Mouse (Mus musculus): ENCODE measurements at regions not wholly inside any gene's neighbourhood (a gene's known extent, or its start where the extent isn't known, plus 50 kb on each side); places are given as distances from the start of the nearest gene placed in this dataset.

DNA sequence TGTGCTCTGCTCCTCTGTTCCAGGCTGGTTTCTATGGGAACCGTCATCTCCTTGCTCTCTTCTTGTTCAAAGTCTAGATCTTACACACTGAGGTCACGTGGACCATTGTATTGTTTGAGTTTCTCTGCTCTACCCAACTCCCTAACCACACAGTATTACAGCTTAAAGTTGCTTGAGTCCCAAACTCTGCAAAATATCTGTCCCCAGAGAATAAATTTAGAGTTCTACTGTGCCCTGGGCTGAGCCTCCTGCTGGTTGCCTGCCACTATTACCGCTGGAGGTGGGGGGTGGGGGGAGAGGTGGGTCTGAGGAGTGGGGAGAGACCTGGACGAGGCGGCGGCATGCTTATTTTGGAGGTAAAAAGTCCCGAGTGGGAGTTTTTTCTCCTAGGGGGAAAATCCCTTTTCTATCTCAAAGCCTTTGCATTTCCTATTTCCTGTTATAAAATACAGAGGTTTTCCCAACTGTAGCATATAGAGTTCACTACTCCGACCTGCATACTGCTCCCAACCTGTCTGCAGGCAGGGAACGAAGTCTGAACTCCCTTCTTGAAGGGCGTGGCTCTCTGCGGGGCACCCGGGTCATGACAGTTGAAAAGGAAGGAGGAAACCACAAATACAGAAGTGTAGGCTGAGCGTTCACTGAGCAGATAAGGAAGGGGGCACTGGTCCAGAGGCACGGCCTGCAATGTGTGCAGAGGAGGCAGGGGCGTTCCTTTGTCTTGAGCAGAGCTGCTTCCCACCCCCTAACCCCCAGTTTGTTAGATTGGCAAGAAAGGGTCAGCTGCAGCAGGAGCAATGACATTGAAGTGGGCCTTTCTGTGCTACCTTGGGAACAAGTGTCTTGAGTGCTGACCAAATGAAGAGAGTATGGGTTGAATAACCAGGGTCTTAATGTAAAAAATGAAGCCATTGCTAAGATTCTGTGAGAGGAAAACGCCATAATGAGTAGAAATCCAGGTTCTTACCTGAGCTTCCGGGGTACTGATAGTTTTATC is 188.7 kb downstream of the Akap7 start:
- in situ Hi-C loops (cut with MboI, MseI) = loop anchor here (5.0 kb wide), 1 partner anchor 58 kb away; no protein-coding TSS in a partner anchor

DNA sequence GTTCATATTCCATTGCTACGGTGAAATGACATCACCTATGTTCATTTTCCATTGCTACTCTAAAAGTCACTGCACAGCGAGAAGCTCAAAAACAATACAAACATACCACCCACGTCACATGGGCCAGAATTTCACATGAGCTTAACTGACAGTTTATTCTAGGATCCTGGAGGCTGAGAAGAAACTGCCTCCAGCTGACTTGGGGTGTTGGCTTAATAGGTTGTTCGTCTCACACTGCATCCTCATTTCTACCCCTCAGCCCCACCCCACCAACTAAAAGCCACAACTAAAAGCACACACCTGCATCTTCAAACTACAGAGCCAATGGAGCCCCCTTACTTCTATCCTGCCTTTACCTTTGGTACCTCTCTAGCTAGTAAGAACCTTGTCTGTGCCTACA is 187.0 kb upstream of the Arg1 start:
- in situ Hi-C loops (cut with MboI, MseI) = no loop called here

DNA sequence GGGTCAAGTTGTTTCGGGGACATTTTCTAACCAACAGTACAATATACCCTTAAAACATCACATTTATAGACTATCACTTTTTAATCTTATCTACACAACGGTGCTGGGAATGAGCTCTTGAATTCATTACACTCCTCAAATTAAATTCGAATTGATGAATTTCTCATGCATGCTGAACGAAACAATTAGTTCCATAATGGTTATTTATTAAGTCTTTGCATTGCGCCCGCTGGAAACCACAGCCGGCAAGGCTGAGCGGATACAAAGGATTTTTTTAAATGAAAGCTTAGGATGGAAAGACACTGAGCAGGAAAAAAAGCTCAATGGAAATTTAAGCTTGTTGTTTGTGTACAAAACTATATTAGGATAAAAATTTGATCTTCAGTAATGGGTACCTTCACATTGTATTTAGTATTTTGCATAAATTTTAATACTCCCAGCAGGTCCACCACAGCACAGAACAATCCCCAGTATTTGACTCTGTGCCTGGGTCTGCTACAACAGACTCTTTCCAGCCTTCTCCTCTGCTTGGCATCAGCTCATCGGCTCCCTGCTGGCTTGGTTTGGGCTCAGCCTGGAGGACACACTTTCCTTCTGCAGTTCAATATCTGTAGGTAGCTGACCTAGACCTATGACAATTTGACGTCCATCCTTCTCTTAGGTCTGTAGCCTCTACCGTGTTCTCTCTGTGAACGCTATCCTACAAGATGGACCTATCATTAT is 185.3 kb upstream of the Arg1 start:
- in situ Hi-C loops (cut with MboI, MseI) = no loop called here

DNA sequence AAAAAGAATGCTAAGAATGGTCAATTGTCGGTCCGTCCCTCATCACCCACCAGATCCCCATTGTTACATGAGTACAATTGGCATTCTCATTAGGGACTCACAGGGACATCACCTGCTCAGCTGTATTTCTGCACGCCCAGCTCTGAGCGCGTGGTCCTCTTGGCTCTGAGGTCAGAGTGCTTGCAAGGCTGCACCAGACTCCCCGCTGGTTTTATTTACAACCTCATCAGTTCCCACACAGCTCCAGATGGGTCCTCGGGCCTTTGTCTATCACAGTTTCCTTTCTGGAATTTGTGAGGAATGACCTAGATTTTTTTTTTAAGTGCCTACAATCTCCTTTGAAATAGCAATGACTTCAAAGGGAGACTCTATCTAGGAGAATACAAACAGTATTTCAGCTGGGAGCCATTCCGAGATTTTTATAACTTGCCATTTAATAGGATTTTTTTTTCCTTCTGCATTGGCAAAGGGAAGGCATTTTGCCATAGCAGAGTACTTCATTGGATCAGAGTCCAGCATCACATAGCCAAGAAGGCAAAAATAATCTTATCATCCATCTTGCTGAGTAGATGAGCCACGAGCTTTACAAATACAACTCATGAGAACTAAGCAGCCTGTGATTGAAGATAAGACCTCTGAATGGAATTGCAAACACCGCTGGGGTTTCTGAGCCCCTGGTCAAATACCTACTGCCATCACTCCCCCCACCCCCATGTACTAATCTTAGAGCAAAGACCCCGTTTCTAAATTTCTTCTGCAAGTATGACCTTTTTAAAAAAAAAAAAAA is 184.5 kb upstream of the Arg1 start:
- in situ Hi-C loops (cut with MboI, MseI) = no loop called here

DNA sequence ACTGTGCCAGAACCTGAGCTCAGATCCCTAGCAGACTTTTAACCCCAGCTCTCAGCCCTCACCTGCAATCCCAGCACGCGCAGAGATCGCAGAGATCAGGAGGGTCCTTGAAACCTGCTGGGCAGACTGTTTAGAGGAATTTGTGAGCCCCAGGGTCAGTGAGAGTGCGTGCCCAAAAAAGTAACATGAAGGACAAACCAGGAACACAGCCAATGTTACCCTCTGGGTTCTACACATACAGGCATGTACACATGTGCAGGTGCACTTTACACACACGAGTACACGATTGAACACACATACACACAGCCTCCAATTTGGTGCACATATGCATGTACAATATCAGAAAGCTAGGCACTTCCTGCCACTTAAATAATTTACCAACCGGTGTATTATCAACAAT is 183.9 kb upstream of the Arg1 start:
- in situ Hi-C loops (cut with MboI, MseI) = no loop called here

DNA sequence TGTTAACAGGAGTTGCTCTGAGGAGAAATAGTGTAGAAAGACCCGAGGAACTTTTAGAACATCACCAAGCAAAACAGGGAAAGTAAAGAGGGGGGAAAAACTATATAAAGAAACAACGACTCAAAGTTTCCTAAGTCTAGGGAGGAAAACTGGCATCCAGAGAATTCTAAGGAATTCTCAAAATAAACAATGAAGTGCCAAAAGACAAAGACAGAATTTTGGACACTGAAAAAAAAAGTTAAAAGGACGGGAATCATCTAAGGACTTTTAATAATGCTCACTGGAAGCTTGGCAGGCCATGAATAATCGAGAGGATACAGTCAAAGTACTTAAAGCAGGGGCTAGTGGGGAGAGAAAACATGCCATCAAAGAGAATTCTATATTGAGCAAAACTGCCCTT is 170.8 kb upstream of the Arg1 start:
- in situ Hi-C loops (cut with MboI, MseI) = no loop called here

DNA sequence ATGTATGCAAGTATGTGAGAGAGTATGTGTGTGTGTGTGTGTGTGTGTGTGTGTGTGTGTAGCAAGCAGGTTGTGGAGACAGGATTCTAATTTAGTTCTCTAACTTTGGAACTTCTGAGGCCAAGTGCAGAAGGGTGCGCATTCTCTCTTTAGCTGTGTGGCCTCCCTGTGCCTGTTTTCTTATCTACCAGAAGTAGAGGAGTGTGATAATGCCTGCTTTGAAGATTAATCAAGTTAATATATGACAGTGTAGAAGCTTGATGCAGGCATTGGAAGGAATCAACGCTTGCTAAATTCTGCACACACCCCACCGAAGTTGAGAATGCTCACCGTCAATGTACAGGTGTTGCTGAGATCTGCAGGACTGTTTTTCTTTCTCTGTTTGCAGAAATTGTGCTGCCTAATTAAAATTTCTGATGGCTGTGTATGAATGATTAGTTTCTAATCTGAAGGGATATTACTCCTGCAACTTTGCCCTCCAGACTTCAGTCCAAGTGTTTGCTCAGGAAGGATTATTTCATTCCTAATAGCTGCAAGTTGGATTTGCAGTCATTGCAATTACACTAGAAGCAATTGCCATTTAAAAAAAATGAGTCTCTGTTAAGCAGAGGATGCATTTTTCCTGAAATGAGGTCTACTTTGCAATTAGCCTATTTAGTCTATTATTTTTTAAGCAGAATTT is 162.6 kb upstream of the Arg1 start:
- in situ Hi-C loops (cut with MboI, MseI) = no loop called here

DNA sequence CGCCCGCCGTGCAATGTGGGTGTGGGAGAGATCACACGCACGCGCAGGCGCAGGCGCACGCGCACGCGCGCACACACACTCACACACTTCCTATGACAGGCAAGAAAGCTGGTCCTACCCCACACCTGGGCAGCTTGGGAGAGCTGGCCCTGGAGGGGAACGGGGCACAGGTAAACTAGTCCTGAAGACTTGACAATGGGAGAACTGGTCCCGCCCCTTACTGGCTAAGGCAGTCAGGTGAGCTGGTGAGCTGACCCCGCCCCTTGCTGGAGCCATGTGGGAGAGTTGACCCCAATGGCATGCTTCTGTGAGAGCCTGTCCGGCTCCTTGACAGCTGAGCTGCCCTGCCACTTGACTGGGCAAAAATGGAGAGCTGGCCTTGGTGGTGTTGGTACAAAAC is 159.5 kb upstream of the Arg1 start:
- in situ Hi-C loops (cut with MboI, MseI) = no loop called here

DNA sequence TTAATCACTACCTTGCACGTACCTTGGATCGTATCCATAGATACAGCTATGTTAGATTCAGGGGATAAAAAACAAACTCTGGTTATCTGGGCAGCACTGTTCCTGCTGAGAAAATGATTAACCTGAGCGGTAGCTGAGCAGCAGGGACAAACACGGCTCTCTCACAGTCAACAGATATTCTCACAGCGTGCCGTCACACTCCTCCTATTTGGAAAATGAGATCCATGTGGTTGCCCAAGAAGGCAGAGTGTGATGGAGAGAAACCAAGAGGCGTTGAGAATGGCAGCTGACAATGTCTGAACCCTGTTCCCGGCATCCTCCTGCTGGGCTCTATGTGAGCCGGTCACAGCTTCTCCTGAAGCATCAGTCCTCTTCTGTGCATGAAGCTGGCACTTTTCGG is 155.6 kb upstream of the Arg1 start:
- in situ Hi-C loops (cut with MboI, MseI) = no loop called here

DNA sequence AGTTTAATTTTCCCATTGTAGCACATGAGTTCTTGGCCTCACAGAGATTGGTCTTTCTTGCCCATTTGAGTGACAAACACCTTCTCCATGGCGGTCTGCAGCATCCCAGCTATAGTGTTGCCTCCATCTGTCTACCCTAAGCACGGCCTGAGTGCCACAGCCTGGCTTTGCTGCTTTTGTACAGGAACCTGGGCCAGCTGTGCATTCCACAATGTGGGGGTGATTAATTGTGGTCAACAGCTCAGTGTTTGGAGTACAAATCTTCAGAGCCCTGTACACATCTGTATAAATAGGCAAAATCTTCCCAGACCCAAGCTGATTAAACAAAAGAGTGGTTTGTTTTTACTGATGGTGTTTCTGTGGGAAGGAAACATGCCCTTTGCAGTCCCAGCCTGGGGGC is 145.3 kb upstream of the Arg1 start:
- in situ Hi-C loops (cut with MboI, MseI) = no loop called here

DNA sequence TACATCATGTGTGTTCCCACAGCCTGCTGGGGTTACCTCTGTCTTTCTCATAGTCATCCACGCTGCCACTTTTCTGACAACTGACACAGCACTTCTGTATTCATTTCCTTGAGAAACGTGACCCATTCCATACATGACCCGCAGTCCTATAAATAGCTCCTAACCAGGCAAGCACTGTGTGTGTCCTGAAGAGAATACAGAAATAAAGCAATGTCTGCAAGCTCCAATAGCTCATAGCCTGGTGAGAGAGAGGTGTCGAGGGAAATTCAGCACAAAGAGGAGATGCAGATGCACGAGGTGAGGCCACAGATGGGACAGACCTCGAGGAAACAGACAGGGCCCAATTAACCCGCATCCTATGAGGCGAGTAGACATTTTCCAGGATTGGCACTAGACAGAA is 141.0 kb upstream of the Arg1 start:
- in situ Hi-C loops (cut with MboI, MseI) = no loop called here

DNA sequence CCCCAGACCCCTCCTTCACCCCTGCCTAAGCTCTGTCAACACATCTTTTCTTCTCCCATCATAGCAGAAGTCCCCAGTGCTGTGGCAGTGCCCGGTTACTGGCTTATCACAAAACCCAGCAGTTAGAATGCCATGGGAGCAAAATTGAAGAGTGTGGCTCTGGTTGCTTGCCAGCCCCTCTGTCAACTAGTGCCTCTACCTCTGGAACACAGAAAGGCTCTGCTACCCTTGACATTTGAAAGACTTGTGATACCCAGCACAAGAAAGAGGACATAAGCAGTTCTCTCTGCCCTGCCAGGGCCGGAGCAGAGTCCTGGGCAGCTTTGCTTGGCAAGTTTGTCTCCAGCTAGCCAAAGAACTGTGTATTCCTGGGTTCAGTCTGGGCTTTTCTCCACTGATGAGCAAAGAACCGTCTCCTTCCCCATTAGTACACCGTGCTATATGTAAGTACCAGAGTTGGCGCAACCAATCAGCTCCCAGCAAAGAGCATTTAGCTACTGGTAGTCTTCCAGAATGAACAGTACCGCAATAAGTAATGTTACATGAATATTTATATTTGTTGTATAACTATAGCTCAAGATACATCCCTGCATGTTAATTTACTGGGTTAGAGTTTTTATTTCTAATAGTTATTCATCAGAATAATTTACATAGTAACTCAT is 137.5 kb upstream of the Arg1 start:
- in situ Hi-C loops (cut with MboI, MseI) = no loop called here

DNA sequence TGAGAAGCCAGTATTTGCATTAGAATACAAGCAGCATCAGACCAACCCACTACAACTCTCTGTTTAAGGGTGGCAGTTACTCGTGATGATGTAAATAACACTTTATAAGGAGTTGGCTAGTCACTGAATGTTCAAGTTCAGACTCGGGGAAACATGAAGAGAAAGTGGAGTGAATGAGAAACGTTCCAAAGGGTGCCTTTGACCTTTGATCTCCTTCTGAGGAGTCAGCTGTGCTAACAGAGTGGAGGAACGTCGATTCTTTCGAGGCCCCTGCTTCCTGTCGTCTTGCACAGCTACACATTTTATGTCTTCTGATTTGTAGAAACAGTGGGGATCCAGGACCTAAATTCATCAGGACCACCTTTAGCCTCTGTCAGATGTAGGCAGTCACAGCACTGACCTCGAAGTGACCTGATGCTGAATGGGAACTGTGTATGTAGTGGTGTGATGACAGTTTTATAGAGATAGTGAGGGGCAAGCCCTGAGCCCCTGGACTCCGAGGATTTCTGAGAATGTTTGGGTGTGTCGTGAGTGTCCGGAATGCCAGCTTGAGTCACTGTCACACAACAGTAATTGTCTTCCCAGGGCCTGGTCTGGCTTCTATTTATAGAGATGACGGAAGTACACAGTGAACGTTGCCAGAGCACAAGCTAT is 134.2 kb upstream of the Arg1 start:
- in situ Hi-C loops (cut with MboI, MseI) = no loop called here

DNA sequence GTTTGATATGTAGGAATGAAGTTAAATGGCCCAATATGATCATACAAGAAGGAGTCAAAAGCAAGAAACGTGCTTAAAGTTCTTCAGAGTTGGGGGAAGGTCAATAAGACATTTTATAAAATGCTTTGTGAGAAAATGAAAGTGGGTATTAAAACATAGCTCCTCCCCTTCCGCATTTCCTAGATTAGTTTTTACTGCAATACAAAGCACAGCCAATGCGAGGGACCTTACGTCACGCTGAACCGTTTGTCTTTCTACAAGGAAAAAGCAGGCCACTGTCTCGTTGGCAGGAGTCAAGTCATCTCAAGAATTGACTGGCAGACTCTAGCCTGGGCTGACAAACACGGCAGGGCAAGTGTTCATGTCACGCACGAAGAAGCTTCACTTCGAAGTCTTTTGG is 131.4 kb upstream of the Arg1 start:
- in situ Hi-C loops (cut with MboI, MseI) = no loop called here

DNA sequence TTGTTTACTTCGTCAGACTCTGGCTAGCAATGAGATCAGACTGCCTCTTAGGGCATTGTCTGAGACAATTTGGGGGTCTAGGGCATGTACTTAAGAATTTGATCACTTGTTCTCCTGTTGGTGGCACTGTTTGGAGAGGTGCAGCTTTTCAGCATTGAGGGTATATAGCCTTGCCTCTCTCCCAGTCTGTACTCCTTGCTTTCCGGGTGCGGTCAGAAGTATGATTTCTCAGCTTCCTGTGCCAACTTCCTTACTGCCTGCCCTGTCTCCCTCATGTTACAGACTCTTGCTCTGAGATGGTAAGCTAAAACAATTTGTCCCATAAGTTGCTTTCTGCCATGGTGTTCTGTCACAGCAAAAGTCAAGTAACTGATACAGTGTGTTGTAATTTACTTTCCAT is 124.7 kb upstream of the Arg1 start:
- in situ Hi-C loops (cut with MboI, MseI) = no loop called here

DNA sequence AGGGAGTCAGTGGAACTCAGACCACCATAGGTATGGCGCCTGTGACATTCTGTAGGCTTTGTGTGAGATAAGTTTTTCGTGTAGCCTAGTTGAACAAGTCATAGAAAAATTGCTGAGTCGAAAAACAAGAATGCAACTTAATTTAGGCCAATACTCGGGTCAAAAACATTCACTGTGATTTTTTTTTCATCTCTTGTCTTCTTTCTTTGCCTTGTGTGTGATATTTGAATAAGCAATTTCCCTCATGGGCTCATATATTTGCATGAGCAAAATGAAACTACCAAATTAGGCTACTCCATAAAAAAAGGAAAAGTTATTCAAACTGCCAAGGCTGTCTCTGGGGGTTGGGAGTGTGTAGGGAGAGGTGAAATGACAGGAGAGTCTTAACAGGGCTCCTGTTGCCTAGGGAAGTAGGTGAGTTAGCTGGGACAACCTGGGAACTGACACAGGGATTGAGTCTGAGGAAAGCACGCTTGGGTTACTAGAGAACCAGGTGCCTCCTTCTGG is 124.1 kb upstream of the Arg1 start:
- in situ Hi-C loops (cut with MboI, MseI) = no loop called here

DNA sequence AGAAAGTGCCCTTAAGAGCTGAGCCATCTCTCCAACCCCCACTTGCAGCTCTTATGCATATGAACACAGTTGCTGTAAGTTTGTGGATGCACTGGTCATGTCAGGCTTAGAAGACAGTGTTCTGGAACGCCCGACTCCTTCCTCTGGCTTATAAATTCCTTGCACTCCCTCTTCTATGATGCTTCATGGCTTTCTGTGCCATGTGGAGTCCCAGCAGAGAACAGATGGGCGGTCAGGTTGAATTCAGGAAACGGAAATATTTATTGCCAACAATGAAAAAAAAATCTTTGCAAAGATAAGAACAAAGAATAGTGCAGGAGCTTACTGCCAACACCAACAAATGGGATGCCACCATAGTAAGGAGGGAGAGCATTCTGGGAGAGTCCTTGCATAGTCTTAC is 113.9 kb upstream of the Arg1 start:
- in situ Hi-C loops (cut with MboI, MseI) = no loop called here

DNA sequence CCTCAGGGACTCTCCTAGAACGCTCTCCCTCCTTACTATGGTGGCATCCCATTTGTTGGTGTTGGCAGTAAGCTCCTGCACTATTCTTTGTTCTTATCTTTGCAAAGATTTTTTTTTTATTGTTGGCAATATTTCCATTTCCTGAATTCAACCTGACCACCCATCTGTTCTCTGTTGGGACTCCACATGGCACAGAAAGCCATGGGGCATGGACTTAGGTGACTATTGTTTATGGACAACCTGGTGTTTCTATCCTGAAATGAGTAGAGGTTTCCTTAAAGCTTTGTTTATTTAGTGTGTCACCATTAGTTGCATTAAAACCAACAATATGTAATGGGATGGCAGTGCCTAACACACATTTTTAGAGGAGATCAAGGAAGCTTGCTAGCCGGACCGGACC is 112.6 kb upstream of the Arg1 start:
- in situ Hi-C loops (cut with MboI, MseI) = no loop called here

DNA sequence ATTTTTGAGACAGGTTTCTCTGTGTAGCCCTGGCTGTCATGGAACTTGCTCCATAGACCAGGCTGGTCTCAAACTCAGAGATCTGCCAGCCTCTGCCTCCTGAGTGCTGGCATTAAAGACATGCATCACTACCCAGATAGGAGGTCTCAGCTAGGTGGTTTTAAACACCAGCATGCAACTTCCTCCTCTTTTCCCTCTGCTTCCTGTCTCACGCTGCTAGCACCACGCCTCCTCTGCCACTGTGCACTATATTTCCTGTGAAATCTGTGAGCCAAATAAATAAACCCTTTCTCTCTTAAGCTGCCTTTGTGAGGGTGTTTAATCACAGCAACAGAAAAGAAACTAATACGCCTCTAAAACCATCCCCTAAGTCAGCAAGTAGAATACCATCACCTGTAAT is 109.6 kb upstream of the Arg1 start:
- in situ Hi-C loops (cut with MboI, MseI) = no loop called here

DNA sequence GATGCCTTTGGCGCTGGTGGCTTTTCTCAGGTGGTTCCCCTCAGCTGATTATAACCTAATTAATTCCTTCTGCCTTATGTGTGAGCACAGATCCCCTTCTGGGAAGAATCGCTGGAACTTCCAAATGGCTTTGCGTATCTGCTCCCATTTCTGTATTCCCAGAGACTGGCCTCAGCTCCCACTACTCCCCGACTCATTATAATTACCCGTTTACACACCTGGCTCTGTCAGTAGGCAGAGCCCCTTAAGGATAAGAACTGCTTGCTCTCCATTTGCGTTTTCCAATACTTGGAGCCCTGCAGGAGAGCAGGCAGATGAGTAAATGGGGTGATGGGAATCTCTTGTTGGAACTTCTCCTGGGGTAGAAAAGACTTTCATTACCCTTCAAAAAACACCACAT is 108.1 kb upstream of the Arg1 start:
- in situ Hi-C loops (cut with MboI, MseI) = no loop called here

Measured in regulatory T cell (primary cell).